Mouse (Mus musculus) adrenal gland, adult 10 weeks (tissue): ENCODE data around the gene Npw. TPM values are rescaled to one million over a fixed set of nuclear protein-coding genes. Genes with fewer than 3 reads are reported as not detected.

ENCODE experiments used
- polyA plus RNA-seq: library from polyadenylated mRNA; stranded (reverse); fragments of 350-450 nt; fragmentation: Illumina TruSeq; extraction: RNeasy Lipid Tissue Mini Kit (QIAGEN cat#74804); gene quantifications from one replicate; pipeline ENCODE4 v1.2.3, GENCODE M21; 2014; ENCODE audit warnings: low read depth, low replicate concordance

The Npw gene
- polyA plus RNA-seq, result not detected

DNA sequence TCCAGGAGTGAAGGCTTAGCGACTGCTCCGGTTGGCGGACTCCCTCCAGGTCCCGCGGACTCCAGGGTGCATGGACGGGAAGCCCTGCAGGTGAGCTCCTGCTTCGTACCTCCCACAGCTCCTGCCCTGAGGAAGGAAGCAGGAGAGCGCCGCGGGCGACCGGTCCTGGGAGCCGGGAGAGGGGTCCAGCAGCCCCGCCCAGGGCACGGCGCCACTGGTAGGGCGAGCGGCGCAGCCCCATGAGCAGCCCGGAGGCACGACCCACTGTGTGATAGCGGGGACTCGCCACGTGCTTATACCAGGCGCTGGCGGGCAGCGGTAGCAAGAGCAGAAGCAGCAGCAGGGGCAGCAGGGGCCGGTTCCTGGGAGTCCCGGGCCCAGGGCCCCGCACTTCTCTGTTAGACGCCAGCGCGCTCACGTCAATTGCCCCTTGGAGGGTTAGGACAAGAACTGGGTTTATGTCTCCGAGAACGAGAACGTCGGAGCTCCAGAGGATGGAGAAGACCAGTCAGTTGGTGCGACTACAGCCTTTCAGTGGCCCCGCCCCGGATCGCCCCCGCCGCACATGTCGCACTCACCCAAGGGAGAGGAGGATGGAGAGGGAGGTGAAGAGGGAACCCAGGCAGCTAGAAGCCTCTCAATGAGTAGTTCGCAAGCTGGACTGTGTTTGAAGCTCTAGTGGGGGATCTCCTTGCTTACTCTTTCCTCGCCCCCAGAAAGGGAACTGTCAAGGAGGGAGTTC lies at the start of gene Npw:
Gene Npw (minus strand): TSS at position 441 of the 742 bp plus-strand sequence.

DNA sequence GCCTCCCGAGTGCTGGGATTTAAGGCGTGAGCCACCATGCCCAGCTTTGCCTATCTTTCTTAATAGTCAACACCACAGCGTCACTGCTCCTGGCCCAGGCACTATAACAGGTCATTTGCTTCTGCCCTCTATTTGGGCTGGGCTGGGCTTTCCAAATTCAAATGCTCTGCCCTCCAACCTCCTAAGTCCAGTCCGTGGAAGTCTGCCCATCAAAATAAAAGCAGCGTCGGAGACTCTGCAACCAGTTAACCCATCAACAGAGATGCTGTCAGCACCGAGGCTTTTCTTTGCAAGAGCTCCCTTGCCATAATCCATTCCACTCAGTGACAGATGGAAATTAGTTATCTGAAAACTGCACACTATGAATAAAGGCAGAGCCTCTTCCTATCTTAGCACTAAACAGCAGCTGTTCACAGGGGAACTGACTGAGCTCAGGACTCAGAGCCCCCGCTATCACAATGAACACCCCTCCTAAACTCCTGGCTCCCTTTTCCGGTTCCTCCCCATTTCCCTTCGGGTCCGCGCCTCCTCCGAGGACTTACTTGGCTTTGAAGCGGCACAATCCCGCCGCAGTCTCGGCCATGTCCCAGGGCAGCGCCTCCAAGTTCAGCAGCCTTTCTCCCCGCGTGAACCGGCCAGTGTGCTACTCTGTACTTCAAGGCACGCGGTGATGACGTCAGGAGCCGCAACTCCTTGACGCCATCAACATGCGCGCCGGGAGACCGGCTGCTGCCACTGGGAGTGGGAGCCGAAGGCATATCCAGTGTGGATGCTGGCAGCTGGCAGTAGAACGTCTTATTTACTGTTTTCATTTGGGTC lies 48.9 kb upstream of the Npw start, which contains the start of gene Tbl3:
Gene Tbl3 (minus strand): TSS at position 679 of the 819 bp plus-strand sequence.

DNA sequence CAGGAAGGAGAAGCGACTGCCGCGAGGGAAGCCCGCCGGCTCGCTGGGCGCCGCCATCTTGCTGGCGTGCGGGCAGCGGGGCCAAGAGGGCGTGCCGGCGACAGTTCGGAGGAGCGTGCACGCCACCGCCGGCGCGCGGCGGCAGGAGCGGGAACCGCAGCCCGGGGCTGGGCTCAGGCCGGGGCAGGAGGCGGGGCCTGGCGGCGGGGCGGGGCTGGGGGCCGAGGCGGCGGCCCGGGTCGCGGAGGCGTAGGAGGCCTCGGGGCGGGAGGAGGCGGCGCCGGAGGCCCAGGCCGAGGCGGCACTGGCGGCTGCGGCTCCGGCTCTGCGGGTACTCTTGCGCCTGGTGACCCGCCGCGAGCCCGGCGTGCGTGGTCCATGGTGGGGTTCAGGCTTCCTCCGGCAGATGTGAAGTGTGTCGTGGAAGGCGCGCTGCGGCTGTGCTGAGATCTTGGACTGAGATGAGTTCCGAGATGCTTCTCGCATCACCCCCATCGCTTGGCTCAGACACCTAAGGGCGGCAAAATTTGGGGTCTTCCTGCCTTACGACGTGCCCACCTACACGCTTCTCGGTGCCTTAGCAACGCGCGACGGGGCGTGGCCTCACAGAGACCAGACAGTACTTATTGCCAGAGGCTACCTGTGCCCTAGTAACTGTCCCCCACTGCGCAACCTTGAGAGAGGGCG lies 37.9 kb upstream of the Npw start, which contains the start of the genes Gfer and Noxo1:
Gene Gfer (minus strand): TSS at position 146 of the 687 bp plus-strand sequence.
Gene Noxo1 (plus strand): TSS at position 224 of the 687 bp plus-strand sequence.

GRCm38 (mm10) chr17:24689251-24690081 lies 31.2 kb upstream of the Npw start, which contains the start of gene Syngr3:
Gene Syngr3 (minus strand): TSS chr17:24689955.

DNA sequence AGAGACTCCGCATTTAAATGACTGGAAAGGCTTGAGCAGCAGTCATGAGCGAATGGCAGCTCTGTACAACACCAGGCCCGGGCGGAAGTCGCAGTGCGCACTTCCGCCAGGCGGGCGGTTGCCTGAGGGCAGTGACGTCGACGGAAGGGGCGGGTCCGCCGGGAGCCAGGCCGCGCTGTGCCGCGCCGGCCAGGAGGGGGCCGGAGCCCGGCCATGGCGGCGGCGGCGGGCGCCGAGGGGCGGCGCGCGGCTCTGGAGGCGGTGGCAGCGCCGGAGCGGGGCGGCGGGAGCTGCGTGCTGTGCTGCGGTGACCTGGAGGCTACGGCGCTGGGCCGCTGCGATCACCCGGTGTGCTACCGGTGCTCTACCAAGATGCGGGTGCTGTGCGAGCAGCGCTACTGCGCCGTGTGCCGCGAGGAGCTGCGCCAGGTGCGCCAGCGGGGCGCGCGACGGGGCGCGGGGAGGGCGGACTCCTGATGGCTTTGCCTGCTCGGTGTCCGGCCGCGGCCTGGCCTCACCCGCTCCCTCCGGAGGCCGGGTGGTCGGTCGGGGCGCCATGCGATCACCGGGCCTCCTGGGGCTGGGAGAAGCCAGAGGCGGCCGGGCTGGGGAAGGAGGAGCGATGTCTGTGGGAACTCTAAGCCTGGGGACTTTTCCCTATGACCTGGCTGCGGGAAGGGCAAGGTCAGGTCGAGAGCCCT lies 11.4 kb upstream of the Npw start, which contains the start of gene Zfp598:
Gene Zfp598 (plus strand): TSS at position 143 of the 701 bp plus-strand sequence.

DNA sequence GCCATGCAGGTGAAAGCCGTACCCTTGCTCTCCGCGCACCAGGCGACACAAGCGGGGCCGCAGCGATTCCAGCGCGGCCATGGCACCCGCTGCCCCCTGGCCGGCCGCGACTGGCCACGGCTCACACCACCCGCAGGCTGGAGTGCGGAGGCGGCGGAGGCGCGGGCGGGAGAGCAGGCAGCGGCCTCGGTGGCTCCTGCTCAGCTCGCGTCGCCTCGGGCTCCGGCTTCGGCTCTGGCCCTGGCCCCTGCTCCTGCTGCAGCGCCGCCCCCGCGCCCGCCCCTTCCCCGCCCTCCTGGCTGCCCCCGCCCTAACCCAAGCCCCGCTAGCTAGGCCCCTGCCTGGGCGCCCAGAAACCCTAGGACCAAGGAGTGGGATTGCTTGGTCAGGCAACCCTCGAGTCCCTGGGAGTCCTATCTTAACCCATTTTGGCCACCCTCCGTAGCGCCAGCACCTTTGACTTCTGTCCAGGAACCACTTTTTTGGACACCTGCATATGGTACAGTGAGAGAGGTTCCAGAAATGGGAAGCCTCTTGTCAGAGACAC lies 8.1 kb downstream of the Npw start, which contains the start of gene Slc9a3r2:
Gene Slc9a3r2 (minus strand): TSS at position 258 of the 547 bp plus-strand sequence.

GRCm38 (mm10) chr17:24632167-24632812 lies 26.0 kb downstream of the Npw start, which contains the start of the genes Tsc2 and Nthl1:
Gene Tsc2 (minus strand): TSS chr17:24632630.
Gene Nthl1 (plus strand): TSS chr17:24632680.

Other genes starting within 250 kb of the Npw start
- 41.9 TPM for gene Rnps1, start 243.9 kb downstream of the Npw start, polyA plus RNA-seq
- gene Eci1, start 231.8 kb downstream of the Npw start, polyA plus RNA-seq, result 42.5 TPM
- not detected for gene Dnase1l2, start 215.4 kb downstream of the Npw start, polyA plus RNA-seq
- 0.52 TPM for gene E4f1, start 188.1 kb downstream of the Npw start, polyA plus RNA-seq
- 79.8 TPM for gene Pgp, start 188.1 kb downstream of the Npw start, polyA plus RNA-seq
- gene Bricd5, start 184.6 kb downstream of the Npw start, polyA plus RNA-seq, result not detected
- gene Mlst8, start 179.4 kb downstream of the Npw start, polyA plus RNA-seq, result 5.9 TPM
- 1.6 TPM for gene Caskin1, start 169.9 kb downstream of the Npw start, polyA plus RNA-seq
- gene Traf7, start 130.5 kb downstream of the Npw start, polyA plus RNA-seq, result 8.4 TPM
- gene Rab26, start 124.2 kb downstream of the Npw start, polyA plus RNA-seq, result not detected
- 10.1 TPM for gene Pkd1, start 108.6 kb downstream of the Npw start, polyA plus RNA-seq
- 16.9 TPM for gene Tsc2, start 25.8 kb downstream of the Npw start, polyA plus RNA-seq
- 0.47 TPM for gene Nthl1, start 25.8 kb downstream of the Npw start, polyA plus RNA-seq
- 16.7 TPM for gene Slc9a3r2, start 8.1 kb downstream of the Npw start, polyA plus RNA-seq
- 2.2 TPM for gene Zfp598, start 11.2 kb upstream of the Npw start, polyA plus RNA-seq
- 0.76 TPM for gene Syngr3, start 31.5 kb upstream of the Npw start, polyA plus RNA-seq
- 9.0 TPM for gene Gfer, start 37.7 kb upstream of the Npw start, polyA plus RNA-seq
- gene Noxo1, start 37.8 kb upstream of the Npw start, polyA plus RNA-seq, result 0.87 TPM
- not detected for gene Tbl3, start 49.2 kb upstream of the Npw start, polyA plus RNA-seq
- not detected for gene Rnf151, start 59.6 kb upstream of the Npw start, polyA plus RNA-seq
- gene Rps2, start 59.7 kb upstream of the Npw start, polyA plus RNA-seq, result 403 TPM
- 88.7 TPM for gene Ndufb10, start 66.0 kb upstream of the Npw start, polyA plus RNA-seq
- gene Rpl3l, start 69.4 kb upstream of the Npw start, polyA plus RNA-seq, result 0.64 TPM
- gene Msrb1, start 78.2 kb upstream of the Npw start, polyA plus RNA-seq, result 6.8 TPM
- gene Hs3st6, start 94.5 kb upstream of the Npw start, polyA plus RNA-seq, result not detected
- gene Meiob, start 145.8 kb upstream of the Npw start, polyA plus RNA-seq, result 7.2 TPM
- 14.6 TPM for gene Hagh, start 181.7 kb upstream of the Npw start, polyA plus RNA-seq
- gene Fahd1, start 191.9 kb upstream of the Npw start, polyA plus RNA-seq, result 80.9 TPM
- gene Igfals, start 207.5 kb upstream of the Npw start, polyA plus RNA-seq, result not detected
- gene Nubp2, start 227.9 kb upstream of the Npw start, polyA plus RNA-seq, result 5.1 TPM
- gene Spsb3, start 228.2 kb upstream of the Npw start, polyA plus RNA-seq, result 0.47 TPM
- gene Eme2, start 236.6 kb upstream of the Npw start, polyA plus RNA-seq, result 3.1 TPM
- 2.6 TPM for gene Mrps34, start 236.7 kb upstream of the Npw start, polyA plus RNA-seq
- 6.5 TPM for gene Nme3, start 238.0 kb upstream of the Npw start, polyA plus RNA-seq